In the genomic region with DNA sequence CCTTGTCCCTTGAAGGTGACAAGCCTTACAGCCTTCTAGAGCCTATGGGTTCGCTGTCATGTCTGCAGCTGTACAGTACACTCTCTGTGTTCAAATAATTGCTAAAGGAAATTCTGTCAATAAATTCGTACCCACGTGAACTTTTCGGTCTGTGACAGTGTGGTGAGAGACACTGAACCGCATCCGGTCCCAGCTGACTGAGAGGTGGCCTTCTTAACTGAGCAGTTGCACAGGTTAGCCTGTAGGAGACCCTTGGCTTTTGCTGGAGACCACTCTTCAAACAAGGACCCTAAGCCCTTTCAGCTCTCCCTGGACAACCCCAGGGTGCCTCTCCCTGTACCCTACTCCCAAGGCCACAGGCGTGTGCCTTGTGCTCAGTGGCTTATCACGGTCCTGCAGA, we compare ENCODE assay signal across 20 mouse cellular contexts. TPM values are rescaled to one million over a fixed set of nuclear protein-coding genes. Genes with fewer than 3 reads are reported as not detected.
"Had no signal": no experiment of that assay in that cellular context is flagged by ENCODE, and none has a peak within 500 bp of the region (broad histone marks: within the 10 kb centered on the region; RNA-seq: fewer than 3 reads in every experiment).

No protein-coding gene starts in this region.

- H3K4me2 ChIP-seq: limb, embryonic 12.5 days; limb, embryonic 15.5 days; midbrain, embryonic 12.5 days; midbrain, embryonic 15.5 days; neural tube, embryonic 12.5 days; neural tube, embryonic 15.5 days had no signal

- H3K9ac ChIP-seq: limb, embryonic 12.5 days; limb, embryonic 15.5 days; liver, embryonic 14.5 days; midbrain, embryonic 12.5 days; midbrain, embryonic 15.5 days; neural tube, embryonic 12.5 days; neural tube, embryonic 15.5 days had no signal

- H3K4me3 ChIP-seq: limb, embryonic 12.5 days; limb, embryonic 15.5 days; midbrain, embryonic 12.5 days; midbrain, embryonic 15.5 days; neural tube, embryonic 12.5 days; neural tube, embryonic 15.5 days had no signal

- H3K27ac ChIP-seq: kidney, postnatal 0 days; limb, embryonic 12.5 days; limb, embryonic 15.5 days; liver, embryonic 14.5 days; midbrain, embryonic 12.5 days; midbrain, embryonic 15.5 days; neural tube, embryonic 12.5 days; neural tube, embryonic 15.5 days had no signal

- H3K9me3 ChIP-seq: limb, embryonic 12.5 days; limb, embryonic 15.5 days; midbrain, embryonic 12.5 days; midbrain, embryonic 15.5 days; neural tube, embryonic 12.5 days; neural tube, embryonic 15.5 days had no signal

- H3K4me1 ChIP-seq: limb, embryonic 12.5 days; limb, embryonic 15.5 days; midbrain, embryonic 12.5 days; midbrain, embryonic 15.5 days; neural tube, embryonic 12.5 days; neural tube, embryonic 15.5 days had no signal

- ATAC-seq: intestine, postnatal 0 days; midbrain, embryonic 15.5 days had no signal

- DNase-seq: kidney, adult 2 months; kidney, postnatal 25 days; left cerebral cortex, postnatal 4 days; lung, adult 2 months; lung, postnatal 14 days; lung, postnatal 4 days; retina, postnatal 1 day; thymus, adult 18-20 months; thymus, postnatal 14 days; thymus, postnatal 4 days had no signal

- H3K27me3 ChIP-seq: limb, embryonic 12.5 days; limb, embryonic 15.5 days; midbrain, embryonic 12.5 days; midbrain, embryonic 15.5 days; neural tube, embryonic 12.5 days; neural tube, embryonic 15.5 days had no signal

RNA-seq across cellular contexts. Expression of a gene that starts 9.3 kb away (rescaled TPM):
- total RNA-seq: megakaryocyte progenitor cell, adult 5-6 weeks had no signal
